Mouse (Mus musculus) kidney, adult 8-10 months (tissue): ENCODE measurements around the gene Nt5c3b.

Experiments
- DNase-seq, 2 experiments: peaks; one replicate each; pipeline ENCODE4 v3.0.0; 2022

Gene Nt5c3b

DNA sequence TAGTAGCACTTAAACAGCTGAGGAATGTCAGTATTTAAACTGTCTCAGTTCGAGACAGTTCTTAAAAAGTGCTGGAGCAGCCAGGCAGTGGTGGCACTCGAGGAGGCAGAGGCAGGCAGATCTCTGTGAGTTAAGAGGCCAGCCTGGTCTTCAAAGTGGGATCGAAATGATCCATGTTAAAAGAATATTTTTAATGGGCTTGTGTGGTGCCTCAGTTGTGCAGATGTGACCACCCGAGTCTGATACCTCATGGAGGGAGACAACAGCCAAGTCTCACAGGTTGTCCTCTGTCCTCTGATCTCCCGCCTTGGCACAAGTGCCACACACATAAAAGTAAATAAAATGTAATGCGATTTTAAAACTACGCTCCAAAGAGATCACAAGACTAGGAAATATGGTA lies 43.1 kb downstream of the Nt5c3b start:
- DNase-seq, result no peak

DNA sequence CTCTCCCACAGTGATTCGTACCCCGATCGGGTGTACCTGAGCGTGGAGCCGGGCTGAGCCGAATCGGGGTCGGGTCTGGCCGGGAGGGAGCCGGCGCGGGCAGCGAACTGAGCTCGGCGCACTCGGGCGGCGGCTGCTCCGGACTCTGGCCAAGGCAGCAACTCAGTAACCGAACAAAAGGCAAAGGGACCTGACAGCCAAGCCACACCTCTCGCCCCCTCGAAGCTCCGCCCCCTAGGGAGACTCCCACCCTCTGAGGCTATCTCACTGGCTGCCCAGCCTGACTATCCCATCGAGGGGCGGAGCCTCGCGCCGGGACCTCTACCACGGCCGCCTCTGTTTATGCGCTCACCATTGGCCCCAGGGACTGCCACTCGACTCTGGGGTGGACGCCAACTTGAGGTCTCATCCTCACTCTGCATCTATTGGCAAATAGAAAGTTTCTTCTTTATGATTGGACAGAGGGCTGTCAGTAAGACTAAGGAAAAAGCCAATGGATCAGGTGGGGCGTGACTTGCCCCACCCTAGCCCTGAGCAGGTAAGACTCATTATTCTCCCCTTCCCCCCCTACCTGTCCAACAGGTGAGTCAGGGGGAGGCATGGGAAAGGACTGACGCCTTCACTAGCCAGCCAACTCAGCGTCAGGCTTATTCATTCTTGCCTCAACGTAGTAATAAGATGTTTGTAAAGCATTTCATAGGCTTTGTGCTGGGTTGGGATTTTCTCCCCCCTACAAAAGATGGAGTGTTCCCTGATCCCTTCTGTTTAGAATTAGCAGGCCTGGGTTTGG lies 43.8 kb downstream of the Nt5c3b start, which contains the start of gene Jup:
TSS of gene Jup (minus strand) at position 164 of the 790 bp plus-strand sequence.
- peak; percentile 100 for DNase-seq

- DNase-seq, result peak; percentile 71 to 73
Measured at GRCm38 (mm10) chr11:100396886-100397599, 44.6 kb downstream of the Nt5c3b start.

GRCm38 (mm10) chr11:100395861-100396631 lies 45.6 kb downstream of the Nt5c3b start:
- DNase-seq, result peak; percentile 51 to 69

- DNase-seq, result peak; percentile 91 to 95
Measured at GRCm38 (mm10) chr11:100395200-100395599, 46.4 kb downstream of the Nt5c3b start.

DNA sequence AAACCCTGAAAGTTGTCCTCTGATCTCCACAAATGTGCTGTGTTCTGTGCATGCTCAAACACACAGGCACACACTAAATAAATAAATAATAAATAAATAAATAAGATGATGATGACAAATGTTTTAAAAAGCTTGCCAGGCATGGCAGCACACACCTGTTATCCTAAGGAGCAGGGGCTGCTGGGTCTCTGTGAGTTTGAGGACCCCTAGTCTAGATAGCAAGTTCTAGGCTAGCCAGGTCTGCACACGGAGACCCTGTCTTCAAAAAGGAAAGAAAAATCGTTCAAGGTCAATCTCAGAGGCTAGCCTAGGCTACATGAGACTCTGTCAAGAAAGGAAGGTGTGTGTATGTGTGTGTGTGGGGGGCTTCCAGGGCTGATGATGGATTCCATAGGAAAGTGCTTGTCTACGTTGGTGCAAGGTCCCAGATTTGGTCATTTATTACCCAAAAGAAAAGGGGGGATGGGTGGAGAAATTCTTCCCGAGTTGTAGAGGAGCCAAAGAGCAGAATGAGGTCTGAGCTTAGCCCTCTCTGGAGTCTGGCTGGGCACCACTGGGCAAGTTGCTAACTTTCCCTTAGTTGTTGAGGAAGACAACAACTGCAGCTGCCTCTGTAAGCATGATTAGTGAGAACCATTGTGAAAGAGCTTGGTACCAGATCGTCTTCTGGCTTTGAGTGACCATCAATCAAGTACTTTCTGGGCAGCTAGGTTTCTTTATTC lies 47.1 kb downstream of the Nt5c3b start:
- DNase-seq, result peak; percentile 45 to 65

DNA sequence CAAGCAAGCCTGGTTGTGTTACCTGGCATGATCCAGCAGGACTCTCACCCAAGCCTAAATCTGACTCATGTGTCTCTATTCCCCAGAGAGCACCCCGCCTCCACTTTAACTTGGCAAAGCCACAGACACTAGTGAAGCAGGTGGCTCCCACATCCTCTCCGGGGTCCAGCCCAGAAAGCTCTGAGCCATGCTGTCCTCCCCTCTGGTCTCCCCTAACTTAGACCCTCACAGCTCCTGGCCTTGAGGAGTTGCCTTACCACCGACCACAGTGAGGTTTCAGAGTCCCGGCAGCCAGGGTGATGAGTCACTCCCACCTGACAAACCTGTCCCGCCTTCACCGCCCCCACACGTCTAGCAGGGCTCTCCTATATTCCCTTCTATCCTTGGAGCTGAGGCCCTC lies 47.9 kb downstream of the Nt5c3b start:
- no peak for DNase-seq

GRCm38 (mm10) chr11:100392958-100393357 lies 48.6 kb downstream of the Nt5c3b start:
- no peak for DNase-seq

DNA sequence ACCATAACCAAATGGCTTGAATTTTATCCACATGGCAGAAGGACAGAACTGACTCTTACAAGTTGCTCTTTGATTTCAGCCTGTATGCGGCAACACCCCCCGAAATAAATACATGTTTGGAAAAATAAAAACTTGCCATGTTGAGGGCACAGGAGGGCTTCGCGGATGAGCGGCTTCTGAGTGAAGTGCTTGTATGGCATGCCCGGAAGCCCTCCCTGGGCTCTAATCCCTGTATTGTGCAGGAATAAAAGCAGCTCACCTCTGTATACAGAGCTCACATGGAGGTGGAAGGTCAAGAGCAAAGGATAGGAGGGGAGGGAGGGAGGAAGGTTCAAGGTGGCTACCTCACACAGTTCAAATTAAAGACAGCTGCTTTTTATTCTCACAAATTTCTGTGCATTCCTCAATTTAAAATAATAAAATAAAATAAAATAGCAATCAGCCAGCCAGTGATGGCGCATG lies 49.7 kb downstream of the Nt5c3b start:
- no peak for DNase-seq

- peak; percentile 75 to 88 for DNase-seq
Measured at GRCm38 (mm10) chr11:100391081-100391883, 50.3 kb downstream of the Nt5c3b start.

DNA sequence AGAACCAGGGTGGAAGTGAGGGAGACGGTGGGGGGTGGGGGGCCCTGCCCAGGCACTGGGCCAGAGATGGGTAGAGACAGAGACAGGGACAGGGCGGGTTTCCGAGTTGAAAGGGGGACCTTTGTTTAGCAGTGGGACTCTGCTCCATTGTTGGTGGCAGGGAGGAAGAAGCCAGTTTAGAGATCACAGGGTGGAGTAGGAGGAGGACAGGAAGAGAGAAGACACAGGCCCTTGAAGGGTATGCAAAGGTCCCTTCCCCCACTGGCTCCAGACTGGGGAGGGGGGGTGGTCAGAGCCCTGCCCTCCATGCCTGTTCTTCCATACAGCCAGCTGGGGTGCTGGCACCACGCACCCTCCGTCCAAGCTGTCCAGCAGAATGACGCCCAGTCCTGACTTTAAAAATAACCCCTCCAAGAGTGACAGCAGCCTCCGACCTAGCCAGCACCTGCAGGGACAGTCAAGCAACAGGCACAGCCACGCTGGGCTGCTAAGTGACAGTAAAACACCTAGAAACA lies 51.6 kb downstream of the Nt5c3b start:
- peak; percentile 51 to 77 for DNase-seq

DNA sequence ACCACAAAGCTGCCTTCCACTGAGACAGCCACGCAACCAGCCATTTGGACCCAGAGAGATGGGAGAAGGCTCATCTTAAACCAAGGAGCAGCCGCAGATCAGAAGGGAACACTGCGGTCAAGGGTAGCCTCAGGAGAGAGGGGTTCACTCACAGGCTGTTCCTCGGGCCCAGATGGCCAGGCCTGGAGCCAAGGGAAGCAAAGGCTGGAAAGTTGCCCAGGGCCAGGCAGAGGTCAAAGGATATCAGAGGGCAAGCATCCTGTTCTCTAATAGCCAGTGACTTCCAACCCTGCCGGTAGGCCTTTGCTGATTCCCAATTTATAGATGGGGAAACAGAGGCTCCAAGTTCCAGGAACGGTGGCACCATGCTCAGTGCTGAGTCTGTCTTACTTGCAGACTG lies 53.0 kb downstream of the Nt5c3b start:
- peak; percentile 84 to 88 for DNase-seq

DNA sequence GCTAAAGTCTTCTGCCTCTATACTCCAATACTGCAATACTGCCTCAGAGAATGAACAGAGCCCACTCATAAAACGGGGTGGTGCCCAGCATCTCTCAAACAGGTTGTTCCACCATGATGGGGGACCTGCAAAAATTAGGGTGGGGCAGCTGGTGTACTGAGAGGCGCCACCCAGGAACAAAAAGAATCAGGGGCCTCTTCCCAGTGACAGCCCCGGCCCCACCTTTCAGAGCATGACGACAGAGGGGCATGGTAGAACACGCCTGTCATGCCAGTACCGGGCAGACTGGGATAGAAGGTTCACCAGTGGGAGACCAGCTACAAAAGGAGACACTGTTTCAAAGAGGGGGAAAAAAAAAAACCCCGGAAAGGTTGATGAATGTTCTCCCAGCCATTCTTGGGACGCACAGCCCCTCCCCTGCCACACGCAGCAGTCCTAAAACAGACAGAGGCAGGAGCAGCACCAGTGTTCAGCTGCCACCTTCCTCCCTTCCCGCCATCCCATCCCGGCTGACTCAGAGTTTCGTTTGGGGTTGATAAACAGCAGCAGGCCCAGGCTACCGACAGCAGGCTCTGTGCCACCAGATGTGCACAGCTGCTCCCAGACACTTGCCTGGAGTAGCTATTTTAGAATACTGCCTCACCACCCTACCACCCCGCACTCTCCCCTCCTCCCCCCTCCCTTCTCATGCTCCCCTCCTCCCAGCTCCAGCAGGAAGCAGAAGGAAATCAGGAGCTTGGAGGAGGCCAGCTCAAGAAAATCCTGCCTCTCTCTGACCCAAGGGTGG lies 53.8 kb downstream of the Nt5c3b start:
- peak; percentile 52 to 66 for DNase-seq

DNA sequence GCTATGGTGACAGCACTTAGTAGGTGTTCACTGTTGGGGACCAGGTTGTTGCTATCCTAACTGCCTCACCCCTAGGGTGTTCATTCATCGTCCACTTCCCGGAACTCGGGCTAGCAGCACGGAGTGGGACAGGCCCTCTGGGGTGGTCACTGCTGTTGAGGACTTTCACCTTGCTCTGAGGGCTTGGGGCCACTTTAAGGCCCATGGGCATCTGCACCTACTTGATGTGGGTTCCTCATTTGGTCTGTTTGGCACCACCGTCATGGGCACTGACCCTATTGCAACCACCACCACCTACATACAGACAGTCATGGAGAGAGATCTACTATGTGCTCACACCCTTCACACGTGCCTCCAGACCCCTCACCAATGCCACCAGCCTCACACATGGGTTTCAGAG lies 54.5 kb downstream of the Nt5c3b start:
- no peak for DNase-seq

DNA sequence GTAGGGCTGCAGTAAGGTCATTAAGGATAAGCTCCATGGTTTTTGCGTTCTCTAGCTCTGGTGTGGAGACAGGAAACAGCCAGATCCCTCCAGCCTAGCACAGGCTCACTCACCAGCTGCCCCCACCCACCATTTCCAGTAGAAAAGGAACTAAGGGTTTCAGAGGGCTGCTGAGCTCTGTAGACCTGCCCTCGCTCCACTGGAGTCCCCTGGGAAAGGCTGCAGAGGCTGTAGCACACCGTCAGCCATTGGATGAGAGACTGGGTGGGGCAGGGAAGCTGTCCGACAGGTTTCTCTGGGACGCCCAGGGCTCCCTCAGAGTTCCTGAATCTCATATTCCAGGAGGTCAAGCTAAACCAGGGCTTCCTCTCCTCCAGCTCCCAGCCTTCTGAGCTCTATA lies 55.0 kb downstream of the Nt5c3b start:
- peak; percentile 62 to 79 for DNase-seq

DNA sequence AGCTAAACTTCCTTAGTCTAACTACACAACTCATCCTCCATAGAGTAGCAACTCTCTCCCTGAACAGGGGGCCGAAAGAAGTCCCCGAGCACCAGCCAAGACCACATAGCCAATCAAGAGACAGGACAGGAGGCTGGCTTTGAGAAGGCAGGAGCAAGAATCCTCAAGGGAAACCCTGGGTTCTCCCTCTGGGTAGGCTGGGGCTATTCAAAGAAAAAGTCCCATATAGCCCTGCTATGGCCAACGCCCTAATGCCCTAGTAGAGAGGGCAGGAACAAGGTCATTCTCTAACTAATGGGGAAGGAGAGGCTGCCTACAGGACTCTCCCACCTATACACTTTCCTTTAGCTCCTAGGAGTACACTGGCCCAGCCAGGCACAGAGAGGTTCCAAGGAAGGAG lies 56.6 kb downstream of the Nt5c3b start:
- DNase-seq, result no peak

GRCm38 (mm10) chr11:100382682-100383081 lies 58.9 kb downstream of the Nt5c3b start:
- DNase-seq, result no peak

DNA sequence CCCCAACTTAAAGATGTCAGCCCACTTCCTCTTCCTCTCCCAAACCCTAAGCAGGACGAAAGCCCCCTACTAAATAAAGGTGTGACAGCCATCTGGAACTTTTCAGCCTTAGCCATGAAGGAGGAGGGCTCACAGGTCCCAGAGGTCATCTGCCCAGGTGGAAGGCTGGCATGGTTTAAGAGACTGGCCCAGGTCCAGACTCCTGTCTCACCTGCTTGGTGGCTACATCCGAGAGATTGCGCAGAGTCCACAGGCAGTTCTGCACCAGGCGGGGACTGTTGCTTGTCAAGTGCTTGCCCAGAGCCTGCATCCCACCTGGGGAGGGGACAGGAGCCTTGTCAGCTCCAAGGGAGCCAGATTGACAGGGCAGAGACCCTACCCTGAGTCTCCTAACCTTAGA lies 62.3 kb downstream of the Nt5c3b start:
- DNase-seq, result no peak

DNA sequence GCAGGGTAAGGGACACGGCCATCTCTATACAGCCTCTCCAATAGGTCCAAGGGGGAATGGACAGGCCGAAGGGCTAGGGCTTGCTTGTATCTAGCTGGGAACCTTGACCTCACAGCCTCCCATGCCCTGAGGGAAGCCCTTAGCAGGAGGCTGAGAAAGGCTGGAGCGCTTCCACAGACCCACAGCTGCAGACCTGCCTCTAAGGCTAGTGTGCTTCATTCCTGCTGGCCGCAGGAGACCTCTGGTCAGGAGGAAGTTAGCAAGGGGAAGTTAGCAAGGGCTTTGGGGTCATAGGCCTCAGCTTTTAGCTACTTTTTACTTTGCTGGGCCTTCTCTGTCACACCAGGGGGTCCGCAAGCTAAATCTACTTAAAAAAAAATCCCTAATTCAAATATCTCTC lies 63.2 kb downstream of the Nt5c3b start:
- no peak for DNase-seq

DNA sequence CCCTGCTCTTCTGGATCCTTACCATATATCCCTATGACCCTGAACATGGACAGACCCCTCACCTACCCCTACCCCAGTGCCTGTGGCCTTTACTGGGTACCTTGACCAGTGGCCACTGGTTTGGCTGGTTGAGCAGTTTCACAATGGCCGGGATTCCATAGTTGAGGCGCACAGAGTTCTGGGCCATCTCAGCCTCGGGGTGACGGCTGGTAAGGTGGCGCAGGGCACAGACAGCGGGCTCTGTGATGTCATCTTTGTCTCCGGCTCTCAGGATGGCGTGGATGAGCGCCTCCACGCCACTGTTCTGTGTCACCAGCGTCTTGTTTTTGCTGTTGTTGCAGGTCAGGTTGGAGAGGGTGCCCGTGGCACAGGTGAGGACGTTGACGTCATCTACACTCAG lies 63.6 kb downstream of the Nt5c3b start:
- DNase-seq, result no peak
